ENCODE assay signal across 8 mouse cellular contexts in the genomic region with DNA sequence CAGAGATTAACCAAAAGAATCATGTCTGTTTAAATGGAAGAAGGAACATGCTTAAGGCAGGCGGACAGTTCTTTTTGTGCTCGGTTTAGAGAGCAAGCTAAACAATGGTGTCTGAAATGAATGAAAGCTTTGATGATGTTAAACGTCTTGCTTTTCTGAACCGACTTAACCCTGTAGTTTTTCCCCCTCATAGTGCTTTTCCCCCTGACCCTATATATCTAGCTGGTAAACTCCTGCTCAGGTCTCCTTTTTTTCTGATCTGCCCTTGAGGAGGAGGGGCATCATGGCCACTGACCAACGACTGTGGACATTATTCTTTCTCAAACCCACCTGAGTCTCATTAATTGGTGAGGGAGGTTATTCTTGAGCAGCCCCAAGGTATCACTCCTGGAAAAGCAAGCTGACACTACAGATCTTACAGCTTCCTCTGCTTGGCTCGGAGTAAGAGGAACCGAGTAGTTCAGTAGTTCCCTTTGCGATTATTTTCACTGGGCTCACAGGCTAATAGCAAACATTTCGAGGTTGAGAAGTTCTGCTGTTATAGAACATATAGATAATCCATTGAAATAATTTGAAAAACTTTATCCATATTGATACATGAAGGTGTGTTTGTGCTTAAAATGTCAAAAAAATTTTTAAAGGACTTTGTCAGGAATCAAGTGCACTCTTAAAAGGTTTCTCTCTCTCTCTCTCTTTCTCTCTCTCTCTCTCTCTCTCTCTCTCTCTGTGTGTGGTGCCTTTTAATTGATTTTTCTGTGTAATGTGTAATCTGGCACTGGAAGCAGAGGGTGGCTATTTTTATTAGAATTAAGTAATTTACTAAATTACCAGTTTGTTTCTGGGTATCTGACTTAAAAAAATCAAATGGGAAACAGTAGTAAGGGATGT. TPM values are rescaled to one million over a fixed set of nuclear protein-coding genes. Genes with fewer than 3 reads are reported as not detected.
DNase-seq lines count a peak whose midpoint lies in the region; ATAC-seq and TF ChIP-seq lines count a peak whose summit lies in the region.

No protein-coding gene starts in this region.

- peak overlapping the region; percentile 62 for H3K9ac ChIP-seq in kidney, embryonic 16.5 days (replicated peaks; ENCODE audit: low read length)
- no peak overlapping the region for H3K9ac ChIP-seq in embryonic facial prominence, embryonic 15.5 days
- 0 out of 2 replicates have a peak overlapping the region, but pooled peaks have one; percentile 27 for H3K9ac ChIP-seq in intestine, postnatal 0 days (ENCODE audit: low read depth, low read length)

- DNase-seq in kidney, adult 8-10 months, result no peak
- DNase-seq in naive thymus-derived CD4-positive, alpha-beta T cell, adult 2 months (ENCODE audit: low read depth), result peak; percentile 18
- no peak for DNase-seq in right cerebral cortex, adult 18-20 months
- no peak for DNase-seq in spleen, adult 12 weeks (ENCODE audit: low spot score)

- H3K36me3 ChIP-seq in kidney, embryonic 16.5 days (ENCODE audit: insufficient read depth, low read length), result no peaks in the 10 kb centered on the region
- H3K36me3 ChIP-seq in embryonic facial prominence, embryonic 15.5 days, result no peaks in the 10 kb centered on the region
- no peaks in the 10 kb centered on the region for H3K36me3 ChIP-seq in intestine, postnatal 0 days (ENCODE audit: control insufficient read depth, insufficient read depth)

- peak overlapping the region; percentile 59 for H3K4me2 ChIP-seq in kidney, embryonic 16.5 days (replicated peaks; ENCODE audit: low read depth, low read length)
- H3K4me2 ChIP-seq in embryonic facial prominence, embryonic 15.5 days (replicated peaks), result peak overlapping the region; percentile 70
- H3K4me2 ChIP-seq in intestine, postnatal 0 days (replicated peaks; ENCODE audit: low read depth), result peak overlapping the region; percentile 80

- WGBS in kidney, embryonic 16.5 days, result 17% methylated on average over 9 of the region's 9 CpGs
- 13% methylated on average over 9 of the region's 9 CpGs for WGBS in embryonic facial prominence, embryonic 15.5 days
- 11% methylated on average over 9 of the region's 9 CpGs for WGBS in intestine, postnatal 0 days

- H3K4me1 ChIP-seq in kidney, embryonic 16.5 days (ENCODE audit: insufficient read depth, low read length), result peaks cover 16% of the 10 kb centered on the region
- H3K4me1 ChIP-seq in embryonic facial prominence, embryonic 15.5 days, result peaks cover 13% of the 10 kb centered on the region; the same call in 1 of the 2 replicates
- no peaks in the 10 kb centered on the region for H3K4me1 ChIP-seq in intestine, postnatal 0 days (replicated peaks; ENCODE audit: control insufficient read depth, insufficient read depth, low read length)

- no peak for TF ChIP-seq CTCF in intestine, postnatal 0 days (IDR thresholded peaks at IDR 0.05; ENCODE audit: low read depth)

- ATAC-seq in kidney, embryonic 16.5 days (ENCODE audit: low FRiP score, low TSS enrichment), result no peak
- ATAC-seq in embryonic facial prominence, embryonic 15.5 days (ENCODE audit: insufficient number of reproducible peaks, low FRiP score, low TSS enrichment, low read depth), result no peak
- no peak for ATAC-seq in intestine, postnatal 0 days
- ATAC-seq in megakaryocyte-erythroid progenitor cell, adult 5-6 weeks (replicated peaks; ENCODE audit: low FRiP score, low TSS enrichment, poor library complexity, severe bottlenecking), result no peak

- H3K9me3 ChIP-seq in kidney, embryonic 16.5 days (ENCODE audit: low read length), result no peaks in the 10 kb centered on the region
- H3K9me3 ChIP-seq in embryonic facial prominence, embryonic 15.5 days (replicated peaks), result no peaks in the 10 kb centered on the region
- H3K9me3 ChIP-seq in intestine, postnatal 0 days (ENCODE audit: control insufficient read depth), result no peaks in the 10 kb centered on the region

- H3K27ac ChIP-seq in kidney, embryonic 16.5 days (ENCODE audit: low read length), result no peak overlapping the region
- no peak overlapping the region for H3K27ac ChIP-seq in embryonic facial prominence, embryonic 15.5 days (replicated peaks)
- H3K27ac ChIP-seq in intestine, postnatal 0 days (ENCODE audit: low read depth, low read length), result no peak overlapping the region

- peak overlapping the region; percentile 94 for H3K4me3 ChIP-seq in kidney, embryonic 16.5 days (ENCODE audit: low read length)
- peak overlapping the region; percentile 76 for H3K4me3 ChIP-seq in embryonic facial prominence, embryonic 15.5 days (replicated peaks)
- peak overlapping the region; percentile 79 for H3K4me3 ChIP-seq in intestine, postnatal 0 days (ENCODE audit: low read depth, low read length)

- no peaks in the 10 kb centered on the region for H3K27me3 ChIP-seq in kidney, embryonic 16.5 days (ENCODE audit: insufficient read depth, low read length)
- H3K27me3 ChIP-seq in embryonic facial prominence, embryonic 15.5 days, result no peaks in the 10 kb centered on the region
- no peaks in the 10 kb centered on the region for H3K27me3 ChIP-seq in intestine, postnatal 0 days (replicated peaks; ENCODE audit: control insufficient read depth, insufficient read depth, low read length)

RNA-seq across cellular contexts. Expression of gene Acvr2a, which starts 2.5 kb away (rescaled TPM):
- polyA plus RNA-seq in kidney, embryonic 16.5 days (2015; fragmentation: Nextera tagmentation; extraction: Ambion mirVana), result 12.9 and 13.0 TPM in 2 replicates
- 17.3 and 18.1 TPM in 2 replicates for polyA plus RNA-seq in embryonic facial prominence, embryonic 15.5 days (2015; fragmentation: Nextera tagmentation; extraction: Ambion mirVana)
- polyA plus RNA-seq in intestine, postnatal 0 days (2015; fragmentation: Nextera tagmentation; extraction: Ambion mirVana), result 10.5 and 10.6 TPM in 2 replicates
- 0.32 and 2.4 TPM in 2 replicates for total RNA-seq in megakaryocyte-erythroid progenitor cell, adult 5-6 weeks (2014; fragmentation: Nextera tagmentation)
- 0.69 and 1.4 TPM in 2 replicates for total RNA-seq in megakaryocyte-erythroid progenitor cell, adult 5-6 weeks (2017)
